Mouse (Mus musculus): ENCODE measurements around the gene Ralgapb.

DNA sequence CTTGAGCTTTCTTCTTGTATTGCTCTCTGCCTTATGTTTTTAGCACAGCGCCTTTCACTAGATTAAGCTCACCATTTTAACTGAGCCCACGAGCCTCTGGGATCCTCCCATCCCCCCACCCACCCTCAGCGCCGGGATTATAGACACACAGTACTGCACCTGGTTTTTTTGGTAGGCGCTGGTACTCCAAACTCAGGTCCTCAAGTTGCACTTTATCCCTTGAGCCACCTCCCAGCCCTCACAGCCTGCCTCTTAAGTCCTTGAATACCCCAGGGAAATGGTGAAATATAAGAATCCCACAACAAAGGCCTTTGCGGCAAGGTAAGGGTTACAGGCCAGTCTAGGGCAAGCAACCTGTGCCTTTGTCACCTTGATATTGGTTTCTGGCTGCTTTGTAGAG is 110.2 kb downstream of the Ralgapb start:
- TF ChIP-seq MAX (IDR thresholded peaks at IDR 0.05; ENCODE audit: low read depth) = no peak
- no peak for TF ChIP-seq USF1 (IDR thresholded peaks at IDR 0.05; ENCODE audit: low read depth)
- no peak for TF ChIP-seq MYOG (IDR thresholded peaks at IDR 0.05; ENCODE audit: control insufficient read depth in 1 of 3, insufficient read depth in 1 of 3, insufficient read length in 2 of 3, low read depth in 2 of 3)
- no peak for TF ChIP-seq POLR2AphosphoS2 (IDR thresholded peaks at IDR 0.05; ENCODE audit: insufficient read length, low read depth)

Data from myocyte (in vitro differentiated cells).